16 mouse cellular contexts compared by ENCODE assay signal in the genomic region with DNA sequence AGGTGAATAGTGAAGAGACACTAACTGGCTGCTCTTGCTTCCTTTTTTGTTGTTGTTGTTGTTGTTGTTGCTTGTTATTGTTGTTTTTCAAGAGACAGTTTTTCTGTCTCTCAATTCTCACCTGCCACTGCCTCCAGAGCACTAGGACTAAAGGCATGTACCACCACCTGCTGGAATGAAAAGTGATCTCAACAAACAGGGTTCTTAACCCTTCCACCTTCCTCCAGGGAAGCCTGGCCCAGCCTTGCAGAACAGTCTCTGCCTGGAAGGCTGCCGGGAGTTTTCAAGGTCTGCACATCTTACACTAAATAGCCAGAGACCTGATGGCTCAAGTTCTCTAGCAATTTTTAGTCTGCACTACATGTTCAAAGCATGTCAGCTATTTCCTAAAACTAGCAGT.
DNase-seq lines count a peak whose midpoint lies in the region; ATAC-seq and TF ChIP-seq lines count a peak whose summit lies in the region.
"Had no signal": no experiment of that assay in that cellular context is flagged by ENCODE, and none has a peak within 500 bp of the region (broad histone marks: within the 10 kb centered on the region; RNA-seq: fewer than 3 reads in every experiment).

No protein-coding gene starts in this region.

- peaks cover 11% of the 10 kb centered on the region for H3K4me1 ChIP-seq in kidney, embryonic 16.5 days (ENCODE audit: insufficient read depth, low read length)
- no peaks in the 10 kb centered on the region for H3K4me1 ChIP-seq in forebrain, embryonic 14.5 days (ENCODE audit: control insufficient read depth, insufficient read depth, low read length)
- H3K4me1 ChIP-seq: embryonic facial prominence, embryonic 10.5 days; forebrain, embryonic 13.5 days had no signal

- no peak for DNase-seq in gastrocnemius, adult 2 months
- no peak for DNase-seq in gastrocnemius, adult 8-10 months (ENCODE audit: low spot score in 2 of 2)
- DNase-seq in kidney, postnatal 10 days = peak; percentile 23
- DNase-seq in lung, postnatal 36 days = peak; percentile 8
- no peak for DNase-seq in lung, postnatal 4 days
- peak; percentile 5 to 26 for DNase-seq in kidney, postnatal 4 days
- no peak for DNase-seq in forebrain, embryonic 14.5 days (ENCODE audit: low spot score)
- DNase-seq: cerebellum, adult 18-20 months; spleen, adult 18-20 months; thymus, adult 2 months had no signal

- WGBS in kidney, embryonic 16.5 days = 31% methylated on average over 1 of the region's 1 CpGs
- WGBS in forebrain, embryonic 14.5 days = 84% methylated on average over 1 of the region's 1 CpGs

- no peak; the same call in 1 of the 2 replicates for ATAC-seq in kidney, embryonic 16.5 days (ENCODE audit: low FRiP score, low TSS enrichment)
- no peak for ATAC-seq in forebrain, embryonic 14.5 days
- ATAC-seq: forebrain, embryonic 13.5 days had no signal

- H3K9ac ChIP-seq in kidney, embryonic 16.5 days (replicated peaks; ENCODE audit: low read length) = no peak overlapping the region
- no peak overlapping the region for H3K9ac ChIP-seq in forebrain, embryonic 14.5 days (ENCODE audit: low read length)
- H3K9ac ChIP-seq: forebrain, embryonic 13.5 days; heart, embryonic 15.5 days; limb, embryonic 12.5 days had no signal

- no peaks in the 10 kb centered on the region for H3K27me3 ChIP-seq in kidney, embryonic 16.5 days (ENCODE audit: insufficient read depth, low read length)
- no peaks in the 10 kb centered on the region for H3K27me3 ChIP-seq in forebrain, embryonic 14.5 days (replicated peaks; ENCODE audit: control insufficient read depth, insufficient read depth, low read length)
- H3K27me3 ChIP-seq: forebrain, embryonic 13.5 days; heart, embryonic 15.5 days; limb, embryonic 12.5 days; megakaryocyte, embryonic 14.5 days had no signal

- H3K36me3 ChIP-seq in kidney, embryonic 16.5 days (ENCODE audit: insufficient read depth, low read length) = no peaks in the 10 kb centered on the region
- no peaks in the 10 kb centered on the region for H3K36me3 ChIP-seq in forebrain, embryonic 14.5 days (ENCODE audit: control insufficient read depth, insufficient read depth, low read length)
- H3K36me3 ChIP-seq: embryonic facial prominence, embryonic 10.5 days; heart, embryonic 15.5 days; limb, embryonic 12.5 days had no signal

- H3K27ac ChIP-seq in gastrocnemius, adult 2 months = 0 out of 2 replicates have a peak overlapping the region, but pooled peaks have one; percentile 56
- no peak overlapping the region for H3K27ac ChIP-seq in kidney, embryonic 16.5 days (ENCODE audit: low read length)
- no peak overlapping the region for H3K27ac ChIP-seq in forebrain, embryonic 14.5 days (ENCODE audit: low read depth, low read length)
- H3K27ac ChIP-seq: embryonic facial prominence, embryonic 10.5 days; forebrain, embryonic 13.5 days; heart, embryonic 15.5 days; limb, embryonic 12.5 days had no signal

- no peak overlapping the region for H3K4me2 ChIP-seq in kidney, embryonic 16.5 days (replicated peaks; ENCODE audit: low read depth, low read length)
- no peak overlapping the region for H3K4me2 ChIP-seq in forebrain, embryonic 14.5 days (ENCODE audit: low read length)
- H3K4me2 ChIP-seq: forebrain, embryonic 13.5 days; heart, embryonic 15.5 days; limb, embryonic 12.5 days had no signal

- TF ChIP-seq CTCF in gastrocnemius, adult 2 months (IDR thresholded peaks at IDR 0.05) = peak; percentile 38

- H3K4me3 ChIP-seq in gastrocnemius, adult 2 months = no peak overlapping the region
- H3K4me3 ChIP-seq in kidney, embryonic 16.5 days (ENCODE audit: low read length) = no peak overlapping the region
- H3K4me3 ChIP-seq in forebrain, embryonic 14.5 days (ENCODE audit: low read depth, low read length) = no peak overlapping the region
- H3K4me3 ChIP-seq: embryonic facial prominence, embryonic 10.5 days; forebrain, embryonic 13.5 days; heart, embryonic 15.5 days; limb, embryonic 12.5 days; megakaryocyte, embryonic 14.5 days had no signal

- intact Hi-C loops in gastrocnemius, adult 2 months (cut with DNase I) = loop anchor here (10.0 kb wide), 1 partner anchor 155 kb away; no protein-coding TSS in a partner anchor

- H3K9me3 ChIP-seq in kidney, embryonic 16.5 days (ENCODE audit: low read length) = no peaks in the 10 kb centered on the region
- H3K9me3 ChIP-seq in forebrain, embryonic 14.5 days (replicated peaks; ENCODE audit: control insufficient read depth, low read length) = no peaks in the 10 kb centered on the region
- H3K9me3 ChIP-seq: embryonic facial prominence, embryonic 10.5 days; forebrain, embryonic 13.5 days; heart, embryonic 15.5 days; limb, embryonic 12.5 days; megakaryocyte, embryonic 14.5 days had no signal

Comparison
In these comparisons a context has a peak if more than half of its experiments do, and no peak if none do; other contexts are left out.
1. DNase-seq: peak in kidney, postnatal 10 days (single experiment), lung, postnatal 36 days (single experiment) and kidney, postnatal 4 days (2 of 2); none in gastrocnemius, adult 2 months (single experiment), gastrocnemius, adult 8-10 months (0 of 2), lung, postnatal 4 days (0 of 2) and forebrain, embryonic 14.5 days (single experiment).